ENCODE assay signal across 8 mouse cellular contexts in genomic region chr19:42315914-42316313, GRCm38 (mm10).
DNase-seq lines count a peak whose midpoint lies in the region; ATAC-seq and TF ChIP-seq lines count a peak whose summit lies in the region.

No protein-coding gene starts in this region.

- peaks cover 47% of the 10 kb centered on the region for H3K4me1 ChIP-seq in midbrain, embryonic 12.5 days
- H3K4me1 ChIP-seq in spleen, adult 2 months (ENCODE audit: control insufficient read depth, insufficient read depth, insufficient read length): no peaks in the 10 kb centered on the region

- H3K9ac ChIP-seq in midbrain, embryonic 12.5 days (replicated peaks): no peak overlapping the region

- WGBS in midbrain, embryonic 12.5 days: 9% methylated on average over 1 of the region's 1 CpGs
- WGBS in spleen, adult 2 months: 6% methylated on average over 1 of the region's 1 CpGs

- no peaks in the 10 kb centered on the region for H3K36me3 ChIP-seq in midbrain, embryonic 12.5 days
- H3K36me3 ChIP-seq in spleen, adult 2 months (ENCODE audit: control insufficient read depth, insufficient read depth, low read length): no peaks in the 10 kb centered on the region

- TF ChIP-seq POLR2A in spleen, adult 2 months (IDR thresholded peaks at IDR 0.05; ENCODE audit: low read depth, low read length): no peak

- no peak overlapping the region for H3K27ac ChIP-seq in midbrain, embryonic 12.5 days (replicated peaks)
- H3K27ac ChIP-seq in spleen, adult 2 months (ENCODE audit: insufficient read depth, low read length): no peak overlapping the region

- TF ChIP-seq CTCF in spleen, adult 2 months (IDR thresholded peaks at IDR 0.05; ENCODE audit: extremely low read depth, insufficient read depth, insufficient read length, insufficient replicate concordance): peak; percentile 56; the same call in 1 of the 2 replicates

- H3K4me2 ChIP-seq in midbrain, embryonic 12.5 days (replicated peaks): no peak overlapping the region

- peaks cover 11% of the 10 kb centered on the region; the same call in 1 of the 2 replicates for H3K27me3 ChIP-seq in midbrain, embryonic 12.5 days
- H3K27me3 ChIP-seq in spleen, adult 2 months (ENCODE audit: control insufficient read depth, insufficient read depth, low read length): no peaks in the 10 kb centered on the region

- peak; percentile 48; the same call in 1 of the 2 replicates for ATAC-seq in midbrain, embryonic 12.5 days (ENCODE audit: low FRiP score, low read depth)
- no peak; the same call in 1 of the 2 replicates for ATAC-seq in erythroid progenitor cell, adult 5-6 weeks (replicated peaks; ENCODE audit: low FRiP score, poor library complexity, severe bottlenecking)

- DNase-seq in ZHBTc4 (ENCODE audit: low read depth, low spot score): peak; percentile 92
- peak; percentile 88 to 91 for DNase-seq in cerebellum, postnatal 14 days
- peak; percentile 91 for DNase-seq in frontal cortex, postnatal 36 days (ENCODE audit: low spot score in 2 of 2)
- DNase-seq in induced T-regulatory cell, adult 2 months (ENCODE audit: low read depth): peak; percentile 59
- peak; percentile 74 to 90 for DNase-seq in left cerebral cortex, adult 8-10 months (ENCODE audit: low spot score in 2 of 2)
- DNase-seq in spleen, adult 2 months (ENCODE audit: low read depth in 1 of 2, low spot score in 2 of 2): peak in 1 of 2 experiments; percentile 22

- no peaks in the 10 kb centered on the region for H3K9me3 ChIP-seq in midbrain, embryonic 12.5 days

- H3K4me3 ChIP-seq in midbrain, embryonic 12.5 days: no peak overlapping the region
- no peak overlapping the region for H3K4me3 ChIP-seq in spleen, adult 2 months (ENCODE audit: extremely low read depth, insufficient read depth, insufficient read length)
